Mouse (Mus musculus) embryonic stem cell, embryonic (primary cell): ENCODE measurements around the gene Acta2.

ENCODE experiments used
- CTCF ChIA-PET, 4 experiments: fragments of 300-600 bp in 2 of 4; fragments of 350-600 bp in 2 of 4; sonication (Branson Sonifier 250); formaldehyde crosslinking; loops; one replicate each; lab custom pipeline; 2022; ENCODE audit warnings: inconsistent platforms in 2 of 4; lab: Charles Lee
- POLR2A ChIA-PET, 4 experiments: fragments of 300-600 bp in 2 of 4; fragments of 350-600 bp in 2 of 4; sonication (Branson Sonifier 250); formaldehyde crosslinking; loops; one replicate each; lab custom pipeline; 2022; ENCODE audit warnings: antibody characterized with exemption in 4 of 4, inconsistent platforms in 1 of 4; lab: Charles Lee

Acta2 gene

GRCm38 (mm10) chr19:34241247-34241915, 14.0 kb downstream of the Acta2 start:
- ChIA-PET POLR2A (no interaction called here), CTCF (no interaction called here)

GRCm38 (mm10) chr19:34240273-34241039, 14.9 kb downstream of the Acta2 start:
- CTCF ChIA-PET, result interaction anchor here in 2 of 4 experiments (0.5 to 0.7 kb wide), 4 partner anchors 10 to 519 kb away, joined by 3 to 7 read pairs (median 4); no protein-coding TSS in a partner anchor
- POLR2A ChIA-PET, result interaction anchor here in 2 of 4 experiments (0.7 to 0.9 kb wide), 3 partner anchors 178 to 330 kb away, joined by 3 to 9 read pairs (median 8); no protein-coding TSS in a partner anchor

GRCm38 (mm10) chr19:34237746-34238145, 17.6 kb downstream of the Acta2 start:
- ChIA-PET POLR2A (no interaction called here), CTCF (no interaction called here)

- CTCF ChIA-PET, result no interaction called here
- POLR2A ChIA-PET, result no interaction called here
These were observed 19.3 kb downstream of the Acta2 start for GRCm38 (mm10) chr19:34236049-34236448.

GRCm38 (mm10) chr19:34233944-34234343, 21.4 kb downstream of the Acta2 start:
- POLR2A ChIA-PET, result interaction anchor here in 2 of 4 experiments (0.7 to 1.6 kb wide), 4 partner anchors 11 to 82 kb away, joined by 3 to 4 read pairs (median 4); no protein-coding TSS in a partner anchor
- CTCF ChIA-PET, result interaction anchor here in 2 of 4 experiments (0.7 to 2.0 kb wide), 2 partner anchors 10 kb away, joined by 3 to 7 read pairs; no protein-coding TSS in a partner anchor

- ChIA-PET POLR2A (interaction anchor here in 2 of 4 experiments (0.5 to 1.6 kb wide), 5 partner anchors 12 to 50 kb away, joined by 3 read pairs; partner anchors contain the start of gene Stambpl1 (in 1 of the 2)), CTCF (interaction anchor here in 3 of 4 experiments (0.6 to 2.0 kb wide), 4 partner anchors 11 to 333 kb away, joined by 4 to 7 read pairs (median 6); no protein-coding TSS in a partner anchor)
These were observed 23.1 kb downstream of the Acta2 start for GRCm38 (mm10) chr19:34232326-34232725.

- POLR2A ChIA-PET, result interaction anchor here in 1 of 4 experiments (0.6 to 0.7 kb wide), 3 partner anchors 21 to 200 kb away, joined by 3 read pairs; no protein-coding TSS in a partner anchor
- CTCF ChIA-PET, result interaction anchor here in 2 of 4 experiments (0.7 to 1.8 kb wide), 2 partner anchors 13 to 334 kb away, joined by 5 to 6 read pairs; no protein-coding TSS in a partner anchor
These were observed 23.8 kb downstream of the Acta2 start for GRCm38 (mm10) chr19:34231596-34231995.

GRCm38 (mm10) chr19:34222805-34223204, 32.6 kb downstream of the Acta2 start:
- ChIA-PET POLR2A (interaction anchor here in 1 of 4 experiments (0.8 kb wide), 1 partner anchor 10 kb away, joined by 3 read pairs; no protein-coding TSS in a partner anchor), CTCF (no interaction called here)

GRCm38 (mm10) chr19:34220732-34221380, 34.5 kb downstream of the Acta2 start:
- POLR2A ChIA-PET, result interaction anchor here in 2 of 4 experiments (1.1 to 1.7 kb wide), 4 partner anchors 12 to 296 kb away, joined by 3 to 5 read pairs (median 3); no protein-coding TSS in a partner anchor
- CTCF ChIA-PET, result interaction anchor here in 1 of 4 experiments (0.7 kb wide), 1 partner anchor 19 kb away, joined by 3 read pairs; no protein-coding TSS in a partner anchor

- POLR2A ChIA-PET, result interaction anchor here in 1 of 4 experiments (1.4 to 1.7 kb wide), 2 partner anchors 25 to 27 kb away, joined by 3 to 5 read pairs; no protein-coding TSS in a partner anchor
- CTCF ChIA-PET, result no interaction called here
These were observed 36.0 kb downstream of the Acta2 start for GRCm38 (mm10) chr19:34219260-34219968.

- POLR2A ChIA-PET, result no interaction called here
- CTCF ChIA-PET, result interaction anchor here in 1 of 4 experiments (0.6 kb wide), 1 partner anchor 98 kb away, joined by 4 read pairs; no protein-coding TSS in a partner anchor
These were observed 37.6 kb downstream of the Acta2 start for GRCm38 (mm10) chr19:34217761-34218160.

GRCm38 (mm10) chr19:34216956-34217355, 38.4 kb downstream of the Acta2 start:
- POLR2A ChIA-PET, result interaction anchor here in 1 of 4 experiments (1.5 kb wide), 1 partner anchor 8 kb away, joined by 3 read pairs; no protein-coding TSS in a partner anchor
- CTCF ChIA-PET, result no interaction called here

GRCm38 (mm10) chr19:34214136-34214535, 41.3 kb downstream of the Acta2 start:
- ChIA-PET CTCF (interaction anchor here in 2 of 4 experiments (0.7 to 0.8 kb wide), 3 partner anchors 104 to 1500 kb away, joined by 3 to 7 read pairs (median 5); no protein-coding TSS in a partner anchor), POLR2A (interaction anchor here in 3 of 4 experiments (0.6 to 1.8 kb wide), 5 partner anchors 18 to 279 kb away, joined by 3 to 11 read pairs (median 4); partner anchors contain the start of gene Stambpl1 (in 1 of the 3))

GRCm38 (mm10) chr19:34213251-34213645, 42.1 kb downstream of the Acta2 start:
- ChIA-PET POLR2A (interaction anchor here in 2 of 4 experiments (0.6 to 1.3 kb wide), 3 partner anchors 18 to 278 kb away, joined by 3 to 4 read pairs (median 3); no protein-coding TSS in a partner anchor), CTCF (interaction anchor here in 2 of 4 experiments (0.6 to 0.8 kb wide), 2 partner anchors 423 to 1199 kb away, joined by 4 to 7 read pairs; no protein-coding TSS in a partner anchor)

GRCm38 (mm10) chr19:34212489-34213250, 42.7 kb downstream of the Acta2 start:
- CTCF ChIA-PET, result interaction anchor here in 1 of 4 experiments (0.6 kb wide), 1 partner anchor 1199 kb away, joined by 4 read pairs; no protein-coding TSS in a partner anchor
- POLR2A ChIA-PET, result interaction anchor here in 2 of 4 experiments (0.9 to 1.3 kb wide), 2 partner anchors 10 to 18 kb away, joined by 3 read pairs; no protein-coding TSS in a partner anchor

- POLR2A ChIA-PET, result interaction anchor here in 1 of 4 experiments (1.1 kb wide), 1 partner anchor 19 kb away, joined by 3 read pairs; the partner anchor contains the start of gene Stambpl1
- CTCF ChIA-PET, result interaction anchor here in 1 of 4 experiments (0.7 kb wide), 1 partner anchor 15 kb away, joined by 3 read pairs; no protein-coding TSS in a partner anchor
These were observed 44.5 kb downstream of the Acta2 start for GRCm38 (mm10) chr19:34210841-34211240.
